ENCODE assay signal across 8 mouse cellular contexts in genomic region chrX:38438147-38438791, GRCm38 (mm10). TPM values are rescaled to one million over a fixed set of nuclear protein-coding genes. Genes with fewer than 3 reads are reported as not detected.
A peak's percentile ranks its signal among the peaks of the same experiment; 100 is the strongest.
DNase-seq lines count a peak whose midpoint lies in the region; ATAC-seq and TF ChIP-seq lines count a peak whose summit lies in the region.

No protein-coding gene starts in this region.

- intact Hi-C loops in left cerebral cortex, postnatal 36 days (cut with DNase I), result loop anchor here (5.0 to 10.0 kb wide), 3 partner anchors 186 to 353 kb away; partner anchors contain the start of genes Rhox11 and Tmem255a

- H3K27me3 ChIP-seq in heart, embryonic 10.5 days (ENCODE audit: insufficient read depth, poor library complexity, severe bottlenecking), result no peaks in the 10 kb centered on the region
- no peaks in the 10 kb centered on the region for H3K27me3 ChIP-seq in cerebellum, adult 2 months (ENCODE audit: control insufficient read depth, insufficient read depth, low read length)
- H3K27me3 ChIP-seq in midbrain, embryonic 15.5 days (replicated peaks), result no peaks in the 10 kb centered on the region

- TF ChIP-seq POLR2A in cerebellum, adult 2 months (IDR thresholded peaks at IDR 0.05; ENCODE audit: borderline replicate concordance, insufficient read depth, low read length), result no peak

- peak; percentile 78 for TF ChIP-seq CTCF in cerebellum, adult 2 months (IDR thresholded peaks at IDR 0.05; ENCODE audit: borderline replicate concordance, insufficient read depth, low read depth, low read length)

- peaks cover 10% of the 10 kb centered on the region for H3K36me3 ChIP-seq in heart, embryonic 10.5 days
- H3K36me3 ChIP-seq in midbrain, embryonic 15.5 days (replicated peaks), result no peaks in the 10 kb centered on the region

- no peaks in the 10 kb centered on the region for H3K9me3 ChIP-seq in heart, embryonic 10.5 days
- no peaks in the 10 kb centered on the region for H3K9me3 ChIP-seq in midbrain, embryonic 15.5 days

- no peak overlapping the region for H3K4me3 ChIP-seq in heart, embryonic 10.5 days
- no peak overlapping the region for H3K4me3 ChIP-seq in cerebellum, adult 2 months (replicated peaks; ENCODE audit: insufficient read depth, low read depth, low read length)
- H3K4me3 ChIP-seq in midbrain, embryonic 15.5 days, result no peak overlapping the region

- H3K9ac ChIP-seq in midbrain, embryonic 15.5 days, result no peak overlapping the region

- H3K4me2 ChIP-seq in midbrain, embryonic 15.5 days, result no peak overlapping the region

- WGBS in heart, embryonic 10.5 days, result 58% methylated on average over 7 of the region's 7 CpGs
- 21% methylated on average over 7 of the region's 7 CpGs for WGBS in cerebellum, adult 2 months
- 61% methylated on average over 7 of the region's 7 CpGs for WGBS in midbrain, embryonic 15.5 days

- no peak overlapping the region for H3K27ac ChIP-seq in heart, embryonic 10.5 days
- no peak overlapping the region for H3K27ac ChIP-seq in cerebellum, adult 2 months (ENCODE audit: insufficient read depth, low read length)
- H3K27ac ChIP-seq in midbrain, embryonic 15.5 days, result no peak overlapping the region

- peak; percentile 83 to 92 for DNase-seq in heart, adult 18-20 months
- DNase-seq in heart, embryonic 10.5 days (ENCODE audit: low spot score), result no peak
- peak; percentile 86 to 87 for DNase-seq in cerebellum, adult 2 months
- DNase-seq in induced T-regulatory cell, adult 2 months (ENCODE audit: low read depth), result peak; percentile 67
- peak; percentile 60 to 72 for DNase-seq in left cerebral cortex, postnatal 36 days (ENCODE audit: low spot score in 2 of 2)
- peak; percentile 10 for DNase-seq in spleen, adult 12 weeks (ENCODE audit: low spot score)

- H3K4me1 ChIP-seq in heart, embryonic 10.5 days, result no peaks in the 10 kb centered on the region
- H3K4me1 ChIP-seq in cerebellum, adult 2 months (ENCODE audit: control insufficient read depth, insufficient read depth, low read length), result no peaks in the 10 kb centered on the region
- H3K4me1 ChIP-seq in midbrain, embryonic 15.5 days, result no peaks in the 10 kb centered on the region

- ATAC-seq in frontal cortex, adult (ENCODE audit: low TSS enrichment), result peak; percentile 96
- ATAC-seq in midbrain, embryonic 15.5 days (replicated peaks), result peak; percentile 84

RNA-seq across cellular contexts. Expression of gene Lamp2, which starts 18.0 kb away (rescaled TPM):
- 100 to 1,000 TPM; 120 to 134 TPM for total RNA-seq in heart, adult 18-20 months (2021)
- polyA plus RNA-seq in heart, embryonic 10.5 days (2016; fragmentation: Nextera tagmentation; extraction: Ambion mirVana), result 96.9 and 115 TPM in 2 replicates
- polyA plus RNA-seq in cerebellum, adult 2 months (2012; rRNA removed), result 64.7 and 67.8 TPM in 2 replicates
- total RNA-seq in left cerebral cortex, postnatal 36 days (2021), result 10 to 100 TPM; 67.1 to 75.9 TPM
- polyA plus RNA-seq in midbrain, embryonic 15.5 days (2015; fragmentation: Nextera tagmentation; extraction: Ambion mirVana), result 52.0 and 53.6 TPM in 2 replicates
